Mouse (Mus musculus): ENCODE results near the gene Ndufs5. TPM values are rescaled to one million over a fixed set of nuclear protein-coding genes. Genes with fewer than 3 reads are reported as not detected.

The Ndufs5 gene
- total RNA-seq, 2 experiments from 2014 or later = 142 to 160 TPM

DNA sequence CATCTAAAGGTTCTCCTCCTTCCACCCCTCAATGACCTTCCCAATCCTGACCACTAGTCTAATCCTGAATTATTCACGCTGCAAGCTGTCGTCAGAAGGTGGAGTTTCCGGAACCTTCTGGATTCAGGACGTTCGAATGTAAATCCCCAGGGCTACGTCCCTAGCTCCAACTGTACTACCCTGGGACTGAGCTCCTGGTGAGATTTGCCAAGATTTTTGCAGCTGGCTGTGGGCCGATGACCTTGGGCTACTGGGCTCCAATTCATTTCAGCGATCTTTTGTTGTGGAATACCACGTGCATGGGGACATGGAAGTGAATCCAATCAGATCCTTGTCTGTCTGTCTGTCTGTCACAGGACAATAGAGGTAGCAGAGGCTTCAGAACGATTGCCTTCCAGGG, 27.7 kb downstream of the Ndufs5 start:
- ATAC-seq (replicated peaks; ENCODE audit: poor library complexity) = no peak

DNA sequence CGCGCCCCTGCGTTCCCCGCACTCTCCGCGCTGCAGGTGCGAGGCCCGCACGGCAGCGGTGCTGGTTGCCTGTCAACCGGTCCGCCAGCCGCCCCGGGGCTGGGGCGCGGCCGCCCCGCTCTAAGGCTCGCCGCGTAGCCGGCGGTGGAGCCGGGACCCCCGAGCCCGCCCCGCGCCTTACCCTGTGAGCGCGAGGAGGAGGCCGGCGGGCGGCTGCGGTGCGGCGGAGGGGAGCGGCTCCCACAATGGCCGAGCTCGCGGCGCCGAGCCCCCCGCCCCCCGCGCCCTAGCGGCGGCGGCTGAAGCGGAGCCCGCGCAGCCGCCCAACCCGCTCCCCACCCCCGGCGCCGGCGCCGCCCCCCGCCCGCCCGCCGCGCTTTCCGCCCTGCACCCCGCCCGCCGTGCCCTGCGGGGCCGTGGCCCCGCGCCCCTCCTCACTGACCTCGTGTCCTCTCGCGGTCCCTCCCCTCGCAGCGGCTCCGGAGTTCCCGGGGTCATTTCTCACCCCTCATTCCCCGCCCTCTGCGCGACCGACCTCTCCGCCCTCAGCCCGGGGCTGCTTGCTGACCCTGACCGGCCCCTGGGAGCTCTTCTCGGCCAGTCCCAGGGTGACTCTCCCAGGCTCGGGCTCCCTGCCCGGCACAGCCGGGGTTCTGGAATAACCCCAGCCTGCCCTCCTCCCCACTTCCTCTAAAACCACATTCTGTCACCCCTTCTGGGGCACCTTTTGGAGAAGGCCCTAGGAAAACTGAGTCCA, 30.8 kb downstream of the Ndufs5 start:
- peak; percentile 43 for ATAC-seq (replicated peaks; ENCODE audit: poor library complexity)

DNA sequence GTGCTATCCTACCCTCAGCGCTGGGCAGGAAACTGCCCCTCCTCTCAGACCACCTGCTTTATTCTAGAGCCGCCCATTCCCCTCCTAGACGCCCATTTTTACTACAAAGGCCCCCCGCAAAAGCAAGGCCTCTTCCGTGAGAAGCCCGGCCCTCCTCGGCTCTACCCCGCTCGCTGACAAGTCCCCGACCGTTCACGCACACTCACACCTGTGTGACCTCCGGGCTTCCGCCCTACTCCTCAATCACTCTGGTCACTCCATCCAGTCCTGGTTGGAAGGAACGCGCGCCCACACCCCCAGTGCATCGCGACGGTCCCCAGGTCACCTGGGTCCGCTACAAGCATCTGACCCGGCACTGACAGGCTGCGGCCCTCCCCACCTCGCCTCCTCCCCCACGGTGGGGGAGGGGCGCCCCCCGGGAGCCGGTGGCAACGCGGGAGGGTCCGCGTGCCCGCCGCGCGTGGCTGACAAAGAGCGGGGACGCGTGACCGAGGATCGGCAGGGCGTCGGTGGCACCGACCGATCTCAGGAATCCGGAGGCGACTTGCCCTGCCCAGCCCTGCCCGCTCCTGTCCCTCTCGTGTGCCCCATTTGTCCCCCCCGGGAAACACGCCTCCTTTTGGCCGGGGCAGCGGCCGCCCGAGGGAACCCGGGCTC, 31.5 kb downstream of the Ndufs5 start:
- ATAC-seq (replicated peaks; ENCODE audit: poor library complexity) = no peak

DNA sequence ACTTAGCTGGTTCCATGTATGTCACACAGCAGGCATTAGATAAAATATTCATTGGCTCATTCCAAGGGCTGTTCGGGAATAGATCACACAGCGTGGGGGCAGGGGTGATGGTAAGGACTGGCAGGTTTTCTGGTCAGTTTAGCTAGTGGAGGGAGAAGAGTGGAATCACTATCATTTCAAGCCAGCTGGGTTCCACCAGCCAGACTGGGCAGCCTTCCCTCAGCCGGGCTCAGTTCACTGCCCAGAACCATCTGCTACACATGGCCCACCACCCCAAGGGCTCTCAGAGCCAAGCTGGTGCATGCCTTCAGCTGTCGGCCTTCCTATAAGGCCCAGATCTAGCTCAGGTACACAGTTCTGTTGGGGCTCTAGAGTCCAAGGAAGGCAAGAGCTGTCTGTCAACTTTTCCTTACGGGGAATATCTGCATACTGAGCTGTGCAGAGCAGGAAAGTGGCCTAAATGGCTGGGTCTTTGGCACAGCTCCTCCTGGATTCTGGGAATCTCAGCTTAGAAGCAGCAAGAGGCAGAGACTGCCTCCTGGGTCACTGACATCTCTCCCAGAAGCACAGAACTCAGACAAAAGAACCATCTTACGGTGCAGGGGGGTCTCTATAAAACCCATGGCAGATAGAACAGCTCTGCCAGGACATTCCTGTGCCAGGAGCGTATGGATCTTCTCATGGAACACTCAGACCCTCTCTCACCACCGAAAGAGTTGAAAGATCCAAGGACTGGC, 32.3 kb downstream of the Ndufs5 start:
- no peak for ATAC-seq (replicated peaks; ENCODE audit: poor library complexity)

DNA sequence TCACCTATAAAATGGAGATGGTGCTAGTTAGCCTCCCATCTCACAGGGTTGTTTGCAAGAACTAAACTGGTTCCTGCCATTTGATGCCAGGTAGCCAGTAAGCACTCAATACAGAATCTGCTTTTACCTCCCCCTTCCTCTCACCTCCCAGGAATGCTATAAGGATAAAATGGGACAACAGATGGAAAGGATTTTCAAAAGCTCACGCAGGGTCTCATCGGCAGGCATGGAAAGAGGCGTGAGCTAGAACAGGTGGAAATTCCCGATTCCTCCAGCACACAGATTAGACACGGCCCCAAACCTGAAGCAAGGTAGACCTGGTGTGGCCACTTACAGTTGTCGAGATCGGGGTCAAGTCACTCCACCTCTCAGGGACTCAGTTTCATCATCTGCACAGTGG, 33.0 kb downstream of the Ndufs5 start:
- no peak for ATAC-seq (replicated peaks; ENCODE audit: poor library complexity)

DNA sequence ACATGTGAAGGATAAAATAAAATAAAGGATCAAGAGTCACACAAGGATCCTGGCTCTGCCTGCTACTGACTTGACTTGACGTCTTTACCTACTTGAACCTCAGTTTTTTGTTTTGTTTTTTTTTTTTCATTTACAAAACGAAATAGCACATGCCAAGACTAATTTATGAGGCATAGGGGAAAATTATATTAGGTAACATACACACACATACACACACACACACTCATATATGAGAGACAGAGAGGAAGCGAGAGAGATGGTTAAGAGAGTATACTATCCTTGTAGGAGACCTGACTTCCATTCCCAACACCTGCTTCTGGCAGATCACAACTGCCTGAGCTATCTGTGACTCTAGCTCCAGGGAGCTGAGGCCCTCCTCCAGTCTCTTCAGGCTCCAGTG, 33.7 kb downstream of the Ndufs5 start, which contains the start of gene Macf1:
Macf1 (minus strand) TSS at position 101 of the 400 bp plus-strand sequence.
- ATAC-seq (replicated peaks; ENCODE audit: poor library complexity) = no peak

DNA sequence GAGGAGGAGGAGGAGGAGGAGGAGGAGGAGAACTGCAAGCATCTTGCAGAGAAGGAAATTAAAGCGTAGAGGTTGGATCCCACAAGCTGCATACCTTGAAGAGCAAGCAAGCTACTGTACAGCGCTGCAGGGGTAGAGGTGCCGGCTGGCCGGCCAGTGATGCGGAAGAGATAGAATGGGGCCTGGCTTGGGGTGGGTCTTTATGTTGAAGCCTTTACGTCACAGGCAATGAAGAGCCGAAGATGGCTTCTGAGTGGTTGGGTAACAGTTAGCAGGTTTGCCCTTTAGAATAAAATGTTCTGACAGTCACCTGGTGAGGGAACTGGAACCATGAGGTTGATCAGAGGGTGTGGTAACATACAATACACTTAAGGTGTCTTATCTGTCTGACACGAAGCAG, 35.7 kb downstream of the Ndufs5 start:
- ATAC-seq (replicated peaks; ENCODE audit: poor library complexity) = no peak

DNA sequence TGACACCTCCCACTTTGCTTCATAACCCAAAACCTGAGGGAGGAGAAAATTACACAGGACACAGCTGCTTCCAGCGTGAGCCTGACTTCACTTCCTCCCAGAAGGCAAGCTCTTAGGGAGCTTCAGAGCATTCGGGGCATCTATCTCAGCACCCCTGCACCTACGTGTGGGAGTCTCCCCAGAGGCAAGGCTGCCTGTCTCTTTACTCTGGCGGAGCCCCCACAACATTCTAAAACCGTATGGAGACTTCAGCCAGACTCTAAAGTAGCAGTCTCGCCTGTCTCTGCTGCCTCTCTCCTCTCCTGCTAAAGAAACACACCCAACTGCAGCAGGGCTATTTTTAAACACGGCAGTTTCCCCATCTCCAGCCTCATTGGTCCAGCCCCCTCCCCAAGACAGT, 37.0 kb downstream of the Ndufs5 start:
- ATAC-seq (replicated peaks; ENCODE audit: poor library complexity) = peak; percentile 53

DNA sequence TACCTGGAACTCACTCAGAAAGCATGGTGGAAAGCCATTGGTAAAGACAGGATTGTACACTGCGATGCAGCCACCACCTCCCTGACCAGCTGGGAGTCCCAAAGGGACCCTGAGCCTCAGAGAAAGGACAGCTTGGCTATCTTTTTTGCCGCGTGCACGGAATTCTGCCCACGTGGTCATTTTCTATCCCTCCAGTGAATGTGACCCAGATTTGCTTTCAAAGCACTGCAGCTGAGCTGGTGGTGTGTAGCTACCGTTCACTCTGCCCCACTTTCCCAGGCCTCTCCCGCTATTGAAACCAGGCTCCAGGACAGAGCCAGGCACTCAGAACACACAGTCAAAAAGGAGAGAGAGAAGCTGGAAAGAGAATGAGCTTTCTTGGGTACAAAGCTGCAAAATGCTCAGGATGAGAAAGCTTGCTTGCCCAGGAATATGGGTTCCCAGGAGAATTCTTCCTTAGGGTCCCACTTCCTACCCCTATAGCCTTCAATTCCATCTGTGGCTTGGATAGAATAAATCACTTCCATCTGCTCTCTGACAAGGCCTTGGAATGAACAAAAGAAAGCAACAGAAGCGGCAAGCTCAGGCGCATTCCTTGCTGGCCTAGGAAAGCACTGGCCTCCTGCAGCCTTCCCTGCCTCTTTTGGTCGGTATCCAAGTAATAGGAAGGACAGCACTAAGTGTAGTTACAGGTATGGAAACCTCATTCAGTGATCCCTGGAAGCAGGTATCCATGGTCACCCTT, 40.8 kb downstream of the Ndufs5 start:
- ATAC-seq (replicated peaks; ENCODE audit: poor library complexity) = no peak

DNA sequence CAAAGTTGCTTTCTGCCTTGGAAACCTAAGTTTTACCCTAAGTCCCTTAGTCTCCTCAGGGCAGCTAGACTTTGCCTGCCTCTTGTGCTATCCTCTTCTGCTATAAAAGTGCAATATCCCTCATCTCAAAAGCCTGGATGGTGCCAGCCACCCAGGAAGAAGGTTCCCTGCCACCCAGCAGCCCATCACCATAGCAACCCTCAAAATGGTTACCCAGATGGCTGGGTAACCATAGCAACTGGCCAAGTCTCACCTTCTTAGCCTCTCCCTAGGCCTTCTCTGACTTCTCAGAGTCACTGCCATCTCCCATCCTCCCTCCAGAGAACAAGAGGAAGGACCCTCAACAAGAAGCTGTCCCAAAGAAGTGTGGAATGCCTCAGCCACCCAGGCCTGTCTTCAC, 47.4 kb downstream of the Ndufs5 start:
- ATAC-seq (replicated peaks; ENCODE audit: poor library complexity) = no peak

DNA sequence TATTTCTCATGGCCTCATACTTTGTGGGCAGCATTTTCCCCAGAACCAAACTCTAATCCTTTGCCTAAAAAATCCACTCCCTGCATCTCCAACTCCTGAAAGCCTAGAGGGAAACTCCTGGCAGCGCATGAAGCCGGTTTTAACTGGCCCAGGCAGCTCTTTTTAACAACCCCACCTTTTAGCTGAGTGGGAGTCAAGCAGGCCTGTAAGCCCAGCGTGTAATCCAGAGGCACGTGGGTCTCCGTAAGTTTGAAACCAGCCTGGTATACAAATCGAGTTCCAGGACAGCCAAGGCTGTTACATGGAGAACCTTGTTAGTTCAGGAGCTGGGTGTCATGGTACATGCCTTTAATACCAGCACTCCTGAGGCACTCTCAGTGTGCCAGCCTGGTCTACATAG, 48.3 kb downstream of the Ndufs5 start:
- ATAC-seq (replicated peaks; ENCODE audit: poor library complexity) = no peak

DNA sequence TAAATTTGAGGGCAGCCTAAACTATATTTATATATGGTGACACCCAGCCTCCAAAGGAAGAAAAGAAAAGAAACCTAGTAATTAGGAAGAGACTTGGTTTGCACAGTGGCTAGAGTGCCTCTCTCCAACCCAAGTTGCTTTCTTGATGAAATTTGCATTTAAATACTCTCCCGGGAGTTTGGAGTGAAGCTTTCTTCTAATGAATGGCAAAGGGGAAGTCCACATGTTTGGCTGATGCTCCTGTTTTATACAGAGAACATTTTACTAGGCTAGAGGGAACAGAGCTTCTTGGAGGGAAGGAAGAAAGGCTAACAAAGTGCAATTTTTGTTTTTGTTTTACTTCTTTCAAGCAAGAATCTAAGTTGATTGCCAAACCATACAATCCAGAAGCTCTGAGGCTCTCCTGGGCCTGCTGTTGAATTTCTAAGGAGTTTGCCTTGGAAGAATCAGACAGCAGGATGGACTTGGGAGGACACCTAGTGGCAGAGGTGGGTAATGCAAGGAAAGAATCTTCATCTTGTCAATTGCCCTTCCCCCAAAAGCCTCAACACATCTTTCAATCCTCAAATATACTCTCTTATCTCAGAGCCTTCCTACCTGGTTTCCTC, 50.6 kb downstream of the Ndufs5 start:
- peak; percentile 42 for ATAC-seq (replicated peaks; ENCODE audit: poor library complexity)

DNA sequence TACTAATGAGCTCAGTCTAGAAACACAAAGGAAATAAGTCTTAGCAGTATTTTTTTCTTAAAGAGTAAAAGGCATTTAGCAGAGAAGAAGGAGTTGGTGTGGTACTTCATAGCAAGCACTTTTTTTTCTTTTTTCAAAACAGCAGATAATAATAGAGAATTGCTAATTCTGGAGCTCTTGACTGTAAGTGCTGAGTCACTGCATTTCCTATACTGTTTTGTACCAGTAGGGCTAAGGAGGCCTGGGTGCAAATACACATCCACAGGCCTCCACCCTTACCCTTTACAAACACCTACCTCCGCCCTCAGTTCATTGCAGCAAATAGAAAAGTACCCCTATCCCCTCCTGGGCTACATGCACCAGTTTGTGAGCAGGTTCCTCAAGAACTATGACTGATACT, 51.5 kb downstream of the Ndufs5 start:
- ATAC-seq (replicated peaks; ENCODE audit: poor library complexity) = peak; percentile 35

DNA sequence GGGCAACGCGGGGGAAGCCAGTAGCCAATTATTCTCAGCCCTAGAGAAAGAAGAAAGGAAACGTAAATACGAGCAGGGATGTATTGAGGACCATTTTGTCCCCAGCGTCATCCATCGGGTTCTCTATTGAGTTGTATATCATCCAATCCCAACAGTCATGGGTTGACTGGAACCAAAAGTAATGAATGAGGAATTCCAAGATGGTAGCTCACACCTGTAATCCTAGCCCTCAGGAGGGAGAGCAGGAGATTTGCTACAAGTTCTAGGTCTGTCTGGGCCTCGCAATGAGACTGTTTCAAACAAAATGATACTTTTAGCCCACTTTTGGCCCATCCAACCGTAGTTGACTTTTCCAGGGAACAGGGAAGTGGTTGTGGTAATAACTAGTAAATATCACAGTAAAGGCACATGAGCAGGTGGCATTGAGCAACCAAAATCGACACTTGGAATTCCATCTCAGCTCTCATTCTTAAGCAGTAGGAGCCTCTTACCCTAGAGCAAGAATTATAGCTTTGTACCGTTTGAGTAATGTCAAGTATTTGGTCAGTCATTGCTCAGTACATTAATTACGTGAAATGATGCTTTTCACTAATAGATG, 52.2 kb downstream of the Ndufs5 start:
- ATAC-seq (replicated peaks; ENCODE audit: poor library complexity) = no peak

DNA sequence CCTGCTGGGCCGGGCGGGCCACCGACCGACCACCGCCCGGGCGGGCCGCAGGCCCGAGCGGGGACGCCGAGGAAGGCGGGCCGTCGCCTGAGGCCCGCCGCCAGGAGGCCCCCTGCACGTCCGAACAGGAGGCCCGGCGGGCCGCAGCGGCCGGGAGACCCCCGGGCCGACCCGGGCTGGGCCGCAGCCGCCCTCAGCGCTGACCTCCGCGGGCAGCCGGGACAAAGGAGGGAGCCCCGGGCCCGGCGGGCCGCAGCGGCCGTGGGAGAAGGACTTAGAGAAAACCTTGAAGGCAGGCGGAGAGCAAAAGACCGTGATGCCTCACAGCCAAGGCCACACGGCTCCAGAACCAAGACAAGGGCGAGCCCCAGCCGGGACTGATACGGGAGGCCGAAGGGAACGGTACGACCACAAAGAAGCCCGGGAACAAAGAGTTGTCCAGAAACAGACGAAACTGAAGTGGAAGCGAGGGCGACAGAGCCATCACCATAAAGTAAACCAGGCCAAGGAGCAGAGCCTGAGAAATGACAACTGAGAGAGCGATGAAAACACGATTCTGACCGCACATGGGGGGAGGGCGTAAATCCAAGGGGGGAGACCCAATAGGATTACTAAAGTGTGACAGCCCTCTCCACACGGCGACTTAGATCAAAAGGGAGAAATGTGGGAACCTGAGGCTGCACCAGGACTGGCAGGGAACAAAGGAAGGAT, 52.9 kb downstream of the Ndufs5 start:
- ATAC-seq (replicated peaks; ENCODE audit: poor library complexity) = no peak

DNA sequence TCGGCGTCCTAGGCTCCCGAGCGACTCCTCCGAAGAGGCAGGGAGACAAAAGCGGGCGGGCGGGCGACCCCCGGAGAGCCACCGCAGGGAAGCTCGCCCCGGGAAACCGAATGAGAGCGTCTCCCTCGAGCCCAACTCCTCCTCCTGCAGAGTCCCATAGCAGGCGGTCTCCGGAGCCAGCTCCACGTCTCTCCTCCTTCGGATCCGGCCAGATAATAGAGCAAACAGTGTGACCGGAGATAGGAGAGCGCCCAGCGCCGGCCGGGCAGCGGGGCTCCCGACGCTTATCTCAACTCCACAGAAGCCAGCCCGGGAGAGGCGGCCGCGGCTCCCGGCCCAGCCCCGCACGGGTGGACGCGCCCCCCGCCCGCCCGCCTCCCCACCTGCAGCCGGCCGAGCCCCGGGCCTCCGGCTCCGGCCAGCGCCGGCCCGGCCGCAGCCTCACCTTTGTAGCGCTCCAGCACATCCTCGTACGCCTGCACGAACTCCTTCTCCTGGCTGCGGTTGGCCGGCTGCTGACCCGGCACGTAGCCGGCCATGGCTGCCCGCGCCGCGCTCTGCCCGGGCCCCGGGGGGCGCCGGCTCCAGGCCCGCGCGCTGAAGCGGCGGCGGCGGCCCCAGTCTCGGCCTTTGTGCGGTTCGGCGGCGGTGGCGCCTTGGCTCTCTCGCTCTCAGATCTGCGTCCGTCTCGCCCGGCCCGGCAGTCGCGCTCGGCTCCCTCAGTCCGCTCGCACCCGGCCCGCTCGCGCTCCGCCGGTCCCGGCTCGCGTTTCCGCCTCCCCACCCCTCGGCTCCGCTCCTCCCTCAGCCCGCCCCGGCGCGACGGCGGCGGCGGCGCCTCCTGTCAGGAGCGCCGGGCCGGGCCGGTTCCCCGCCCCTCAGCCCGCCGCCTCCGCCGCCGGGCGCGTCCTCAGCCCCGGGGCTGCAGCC, 53.7 kb downstream of the Ndufs5 start:
- ATAC-seq (replicated peaks; ENCODE audit: poor library complexity) = peak; percentile 69

DNA sequence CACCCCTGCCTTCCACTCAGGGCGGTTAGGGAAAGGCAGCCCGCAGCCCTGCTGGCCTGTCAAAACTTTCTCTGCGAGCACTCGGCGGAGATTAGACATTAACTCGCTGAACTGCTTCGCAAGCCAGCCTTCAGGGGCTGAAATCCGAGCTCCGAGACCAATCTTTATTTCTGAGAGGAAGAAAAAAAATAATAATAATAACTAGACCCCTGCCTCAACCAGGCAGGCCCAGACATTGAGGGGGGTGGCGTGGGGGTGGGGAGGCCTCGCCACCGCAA, 54.4 kb downstream of the Ndufs5 start:
- 0 out of 2 replicates have a peak, but pooled peaks have one; percentile 12 for ATAC-seq (replicated peaks; ENCODE audit: poor library complexity)

DNA sequence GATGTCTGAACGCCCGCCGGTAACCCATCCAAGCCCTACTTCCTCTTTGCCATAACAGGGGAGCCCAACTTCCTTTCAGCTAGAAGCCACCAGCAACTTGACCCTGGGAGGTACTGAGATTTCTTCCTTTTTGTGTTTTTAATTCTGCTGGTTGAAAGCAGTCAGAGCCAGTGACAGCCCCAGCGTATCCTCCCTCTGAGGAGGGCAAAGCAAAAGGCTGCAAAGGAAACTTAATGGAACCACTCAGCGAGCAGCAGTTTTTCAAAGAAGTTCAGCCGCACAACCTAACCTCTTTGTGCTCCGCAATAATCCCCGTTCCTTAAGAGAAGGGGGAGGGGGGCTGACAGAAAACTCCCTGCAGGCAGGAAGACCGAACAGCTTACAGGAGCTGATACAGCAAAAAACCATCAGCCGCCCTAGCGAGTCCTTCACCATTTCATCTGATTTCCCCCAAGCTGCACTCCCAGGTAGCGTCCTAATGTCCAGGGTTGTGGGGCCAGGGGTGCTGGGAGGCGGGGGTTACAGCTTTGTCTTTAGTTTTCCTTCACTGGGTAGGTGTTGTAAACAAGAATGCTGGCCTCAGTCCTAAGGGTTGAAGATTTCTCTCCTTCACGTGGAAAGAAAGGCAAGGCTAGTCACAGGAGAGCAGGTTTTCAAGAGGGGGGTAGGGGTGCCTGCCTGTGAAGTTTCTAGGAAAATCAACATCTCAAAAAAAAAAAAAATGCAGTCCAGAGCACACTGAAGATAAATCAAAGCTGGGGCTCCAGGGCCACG, 54.9 kb downstream of the Ndufs5 start:
- peak; percentile 24 for ATAC-seq (replicated peaks; ENCODE audit: poor library complexity)
